Mouse (Mus musculus) CD8-positive naive resting alpha-beta T cell, adult 57 days (primary cell): ENCODE data around the gene Fv1. TPM values are rescaled to one million over a fixed set of nuclear protein-coding genes. Genes with fewer than 3 reads are reported as not detected.

Source experiments
- total RNA-seq: library from RNA; stranded (reverse); gene quantifications from one replicate; pipeline ENCODE4 v1.2.4, GENCODE M21; 2023

The Fv1 gene
- 9.6 TPM for total RNA-seq

GRCm38 (mm10) chr4:147868450-147869031, at the start of gene Fv1, which contains the start of gene Miip:
Gene Fv1, plus strand, starts transcription at chr4:147868979.
Gene Miip, minus strand, starts transcription at chr4:147868816.

GRCm38 (mm10) chr4:147847614-147848583, 20.9 kb upstream of the Fv1 start, which contains the start of gene Zfp933:
Gene Zfp933, minus strand, starts transcription at chr4:147848366.

GRCm38 (mm10) chr4:147904313-147905089, 35.7 kb downstream of the Fv1 start, which contains the start of gene Mfn2:
Gene Mfn2, minus strand, starts transcription at chr4:147904704.

Other genes with a start within 250 kb of the Fv1 start
- not detected for gene Zfp979, start 226.5 kb upstream of the Fv1 start, total RNA-seq
- 0.37 TPM for gene Zfp534, start 166.4 kb upstream of the Fv1 start, total RNA-seq
- 11.1 TPM for gene Zfp984, start 59.2 kb upstream of the Fv1 start, total RNA-seq
- 6.7 TPM for gene Zfp933, start 20.6 kb upstream of the Fv1 start, total RNA-seq
- 49.2 TPM for gene Miip, start 163 bp upstream of the Fv1 start, total RNA-seq
- gene Mfn2, start 35.7 kb downstream of the Fv1 start, total RNA-seq = 33.2 TPM
- gene Plod1, start 67.8 kb downstream of the Fv1 start, total RNA-seq = 5.6 TPM
- gene 2510039O18Rik, start 71.9 kb downstream of the Fv1 start, total RNA-seq = 64.4 TPM
- not detected for gene Nppb, start 116.8 kb downstream of the Fv1 start, total RNA-seq
- not detected for gene Nppa, start 131.7 kb downstream of the Fv1 start, total RNA-seq
- 39.4 TPM for gene Clcn6, start 169.8 kb downstream of the Fv1 start, total RNA-seq
- 21.2 TPM for gene Mthfr, start 170.1 kb downstream of the Fv1 start, total RNA-seq
- 15.2 TPM for gene Agtrap, start 219.1 kb downstream of the Fv1 start, total RNA-seq